Mouse (Mus musculus) urinary bladder, adult 2 months (tissue): ENCODE measurements around the gene Tpcn1. TPM values are rescaled to one million over a fixed set of nuclear protein-coding genes. Genes with fewer than 3 reads are reported as not detected.

Experiments
- DNase-seq: peaks from one replicate; pipeline ENCODE4 v3.0.0; 2022; ENCODE audit warnings: low spot score
- polyA plus RNA-seq: library from polyadenylated mRNA; depleted of rRNA; stranded (reverse); fragments of >200 nt; gene quantifications from 2 replicates; pipeline ENCODE4 v1.2.3, GENCODE M21; 2012

Tpcn1 gene
- polyA plus RNA-seq, 1 experiment, result 38.6 TPM

GRCm38 (mm10) chr5:120579211-120579897, 9.1 kb downstream of the Tpcn1 start:
- DNase-seq, result no peak

- no peak for DNase-seq
These were observed 9.9 kb downstream of the Tpcn1 start for GRCm38 (mm10) chr5:120578504-120579081.

GRCm38 (mm10) chr5:120577935-120578441, 10.5 kb downstream of the Tpcn1 start:
- DNase-seq, result no peak

- no peak for DNase-seq
These were observed 11.6 kb downstream of the Tpcn1 start for GRCm38 (mm10) chr5:120576781-120577301.

- no peak for DNase-seq
These were observed 13.9 kb downstream of the Tpcn1 start for GRCm38 (mm10) chr5:120574469-120575063.

DNA sequence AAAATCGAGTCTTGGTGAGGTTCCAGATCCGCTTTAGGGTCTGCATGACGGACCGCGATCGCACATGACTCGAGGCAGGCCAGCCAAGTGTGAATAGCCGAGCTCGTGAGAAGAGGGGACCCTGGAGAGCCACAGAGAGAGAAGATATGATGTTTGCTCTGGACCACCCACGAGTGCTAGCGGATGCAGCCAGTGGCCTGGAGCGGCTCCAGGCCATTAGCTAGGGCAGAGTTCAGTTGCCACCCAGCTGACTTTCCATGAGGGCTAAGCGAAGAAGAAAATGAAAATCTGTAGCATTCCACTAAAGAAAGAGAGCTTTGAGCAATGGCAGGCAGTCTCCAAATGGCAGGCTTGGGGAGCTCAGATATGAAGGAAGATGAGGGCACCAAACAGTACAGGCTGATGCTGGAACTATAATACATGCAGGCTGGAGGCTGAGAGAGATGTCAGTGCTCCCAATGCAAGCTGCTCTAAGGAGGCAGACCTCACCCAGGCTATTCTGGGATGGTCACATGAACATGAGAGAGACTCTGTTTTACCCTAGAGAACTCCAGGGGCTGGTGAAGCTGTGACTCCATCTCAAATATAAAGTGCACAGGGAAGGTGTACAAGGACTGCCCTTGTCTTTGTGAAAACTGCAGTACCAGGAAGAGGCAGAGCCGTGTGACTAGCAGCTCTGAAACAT, 17.3 kb downstream of the Tpcn1 start:
- DNase-seq, result no peak

GRCm38 (mm10) chr5:120570289-120570897, 18.1 kb downstream of the Tpcn1 start:
- DNase-seq, result no peak

DNA sequence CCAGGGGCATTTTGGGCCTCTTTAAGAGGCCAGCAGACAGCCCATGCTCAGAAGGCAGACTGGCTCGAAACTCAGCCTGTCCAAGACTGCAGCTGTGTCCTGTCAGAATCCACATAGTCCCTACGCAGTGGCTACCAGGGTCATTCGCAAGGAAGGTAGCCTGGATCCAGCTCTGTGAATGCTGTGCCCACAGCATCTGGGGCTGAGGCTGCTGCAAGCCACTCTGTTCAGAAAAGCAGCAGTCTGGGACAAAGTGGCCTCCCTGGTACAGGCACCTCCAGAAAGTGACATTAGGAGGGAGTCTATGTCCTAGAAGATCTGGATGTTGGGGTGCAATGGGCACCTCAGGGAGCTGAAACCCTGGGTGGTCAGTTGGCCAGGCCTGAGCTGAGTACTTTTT, 18.7 kb downstream of the Tpcn1 start:
- DNase-seq, result no peak

- DNase-seq, result no peak
These were observed 19.5 kb downstream of the Tpcn1 start for GRCm38 (mm10) chr5:120568964-120569363.

GRCm38 (mm10) chr5:120568336-120568768, 20.1 kb downstream of the Tpcn1 start:
- no peak for DNase-seq

GRCm38 (mm10) chr5:120567761-120568211, 20.7 kb downstream of the Tpcn1 start:
- no peak for DNase-seq

DNA sequence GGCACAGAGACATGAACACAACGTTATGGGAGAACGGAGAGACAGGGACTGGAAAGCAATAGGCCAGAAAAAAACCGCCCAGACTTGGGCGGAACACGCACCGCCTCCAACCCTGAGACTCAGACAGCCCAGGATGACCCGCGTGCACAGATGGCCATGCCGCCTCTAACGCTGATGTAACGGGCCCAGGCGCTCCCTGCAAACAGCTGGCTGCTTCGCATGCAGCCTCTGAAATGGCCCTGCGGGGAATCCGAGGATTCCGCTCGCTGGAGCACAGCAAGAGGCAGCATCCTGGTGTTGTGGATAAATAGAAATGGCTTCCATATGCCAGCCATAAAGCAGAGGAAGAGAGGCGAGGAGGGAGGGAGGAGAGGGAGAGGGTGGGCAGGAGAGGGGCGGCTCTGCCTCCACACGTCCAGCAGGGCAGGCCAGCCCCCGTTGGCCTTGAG, 21.2 kb downstream of the Tpcn1 start:
- no peak for DNase-seq

DNA sequence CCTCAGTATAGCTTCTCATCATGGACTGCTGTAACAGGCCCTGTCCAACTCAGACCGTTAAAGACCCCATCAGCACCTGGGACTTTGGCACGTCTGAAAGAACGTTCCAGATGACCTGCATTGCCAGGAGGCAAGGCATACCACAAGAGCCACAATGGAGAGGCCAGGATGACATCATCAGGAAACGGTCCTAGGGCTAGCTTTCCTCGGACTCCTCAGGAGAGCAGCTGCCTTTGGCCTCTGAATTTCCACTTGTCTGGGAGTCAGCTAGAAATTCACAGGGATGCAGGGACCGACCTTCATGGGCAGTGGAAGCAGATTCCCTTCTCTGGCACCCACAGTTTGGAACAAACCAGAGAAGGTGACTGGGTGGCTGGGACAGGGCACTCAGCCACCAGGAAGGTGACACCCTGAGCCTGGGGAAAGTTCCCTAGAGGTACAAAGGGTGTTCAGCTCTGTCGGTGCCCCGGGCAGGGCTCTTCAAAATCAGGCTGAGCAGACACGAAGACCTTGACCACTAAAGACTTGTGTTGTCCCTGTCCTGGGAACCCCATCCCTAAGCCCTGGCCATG, 21.7 kb downstream of the Tpcn1 start:
- no peak for DNase-seq

DNA sequence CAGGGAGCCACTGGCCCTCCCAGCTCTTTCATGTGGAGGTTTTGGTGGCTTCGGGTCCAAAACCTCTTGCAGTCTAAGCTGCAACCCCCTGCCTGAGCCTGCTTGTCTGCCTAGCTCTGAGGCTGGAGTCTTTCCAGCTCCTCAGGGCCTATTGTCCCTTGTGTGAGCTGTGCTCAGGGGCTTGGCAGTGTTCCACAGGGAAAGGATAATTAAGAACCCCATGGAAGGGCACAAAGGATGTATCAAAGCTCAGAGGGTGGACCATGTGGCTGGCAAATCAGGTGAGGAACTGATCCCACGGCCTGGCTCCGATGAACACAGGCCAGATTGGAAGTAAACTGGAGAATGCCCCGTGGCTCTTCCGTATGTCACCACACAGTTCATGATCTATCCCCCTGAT, 22.4 kb downstream of the Tpcn1 start:
- no peak for DNase-seq

DNA sequence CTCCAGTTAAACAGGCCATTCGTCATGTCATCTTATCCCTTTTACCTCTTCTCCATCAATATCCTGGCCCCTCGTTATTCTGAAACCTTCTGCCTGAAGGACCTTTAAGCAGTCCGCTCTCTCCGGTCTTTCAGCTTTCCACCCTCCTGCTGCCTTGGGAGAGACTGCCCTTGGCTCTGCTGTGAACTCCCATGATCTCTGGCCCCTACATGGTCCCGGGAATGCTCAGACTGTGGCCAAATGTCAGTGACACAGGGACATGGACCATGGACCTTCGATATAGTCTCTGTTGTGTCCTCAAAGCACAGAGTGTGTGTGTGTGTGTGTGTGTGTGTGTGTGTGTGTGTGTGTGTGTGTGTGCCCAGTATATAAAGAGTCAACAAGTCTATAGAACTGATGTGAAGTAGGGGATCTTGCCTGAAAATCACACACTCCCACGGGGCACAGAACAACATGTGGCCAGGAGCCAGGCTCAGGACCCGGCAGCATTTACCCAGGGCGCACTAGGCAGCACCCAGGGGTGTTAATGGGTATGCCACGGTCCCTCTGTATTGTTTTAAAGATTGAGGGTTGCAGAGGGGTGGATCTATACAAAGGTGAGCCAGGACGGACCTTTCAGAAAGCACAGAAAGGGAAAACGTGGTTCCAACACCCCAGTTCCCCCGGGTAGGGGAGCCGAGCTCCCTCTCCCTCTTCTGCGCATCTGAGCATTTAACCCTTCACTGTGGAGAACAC, 23.1 kb downstream of the Tpcn1 start:
- no peak for DNase-seq

- DNase-seq, result no peak
These were observed 24.6 kb downstream of the Tpcn1 start for GRCm38 (mm10) chr5:120563914-120564311.

DNA sequence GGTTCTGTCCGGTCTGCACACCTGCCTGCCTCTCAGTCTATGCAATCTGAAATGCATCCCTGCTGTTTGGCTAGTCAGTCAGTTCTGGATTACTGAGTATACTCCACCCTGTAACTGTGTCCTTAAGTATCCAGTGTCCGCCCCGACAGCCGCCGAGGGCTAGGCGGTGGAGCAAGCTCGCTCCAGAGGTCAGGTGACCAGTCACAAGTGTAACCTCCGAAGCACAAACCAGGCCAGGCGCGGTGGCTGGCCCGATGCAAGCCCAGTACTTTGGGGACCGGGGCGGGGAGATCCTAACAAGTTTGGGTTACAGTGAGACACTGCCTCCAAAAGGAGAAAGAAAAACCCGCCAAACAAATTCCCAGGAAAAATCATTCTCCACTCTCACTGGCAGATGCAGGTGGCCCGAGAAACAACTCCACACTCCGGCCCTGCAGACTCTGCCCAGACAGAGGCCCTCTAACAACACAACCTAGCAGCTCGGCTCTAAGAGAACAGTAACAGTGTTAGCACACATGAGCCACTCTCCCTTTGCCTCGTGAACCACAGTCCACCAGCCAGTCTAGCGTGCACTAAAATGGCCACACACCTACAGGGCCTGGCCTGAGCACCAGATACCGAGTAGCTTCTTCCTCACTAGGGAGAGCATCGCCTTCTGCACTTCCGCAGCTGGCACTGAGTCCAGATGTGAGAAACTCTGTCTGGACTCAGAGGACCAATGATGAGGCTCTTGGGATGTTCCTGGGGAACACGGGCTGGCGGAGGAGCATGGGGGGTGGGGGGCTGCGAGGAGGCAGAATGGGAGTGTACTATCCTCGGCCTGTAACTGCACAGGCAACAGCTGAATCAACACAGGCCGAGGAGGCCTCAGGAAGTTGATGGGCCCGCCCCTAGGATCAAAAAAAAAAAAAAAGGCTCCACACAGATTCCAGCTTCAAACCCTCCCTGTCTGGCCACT, 25.2 kb downstream of the Tpcn1 start:
- DNase-seq, result no peak

DNA sequence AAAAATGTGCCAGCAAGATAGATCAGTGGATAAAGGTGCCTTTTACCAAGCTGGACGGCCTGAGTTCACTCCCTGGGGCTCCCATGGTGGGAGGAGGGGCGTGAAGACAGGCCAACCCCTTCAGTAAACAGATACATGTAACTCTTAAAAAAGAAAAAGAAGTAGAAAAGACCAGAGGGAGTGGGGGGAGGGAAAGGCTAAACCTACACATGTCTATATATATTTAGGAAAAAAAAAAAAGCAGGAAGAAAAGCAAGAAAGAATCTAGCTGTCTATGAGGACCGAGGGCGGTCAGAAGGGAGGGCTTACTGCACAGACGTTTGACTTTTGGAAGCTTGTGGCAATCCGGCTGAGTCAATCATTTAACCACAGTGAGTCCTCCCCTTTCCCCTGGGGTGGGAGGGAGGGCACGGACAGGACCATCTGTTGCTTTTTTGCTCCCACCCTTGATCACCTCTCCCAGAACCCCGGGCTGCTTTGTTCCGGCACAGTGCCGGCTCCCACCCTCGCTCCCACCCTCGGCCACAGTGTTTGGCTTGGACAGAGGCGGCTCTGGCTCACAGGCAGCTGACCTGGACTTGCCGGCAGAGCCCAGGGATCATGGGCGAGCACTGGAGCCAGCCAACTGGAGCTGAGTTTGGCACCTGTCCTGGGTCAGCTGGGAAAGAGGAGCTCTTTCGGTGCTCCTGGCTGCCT, 27.7 kb downstream of the Tpcn1 start:
- no peak for DNase-seq

DNA sequence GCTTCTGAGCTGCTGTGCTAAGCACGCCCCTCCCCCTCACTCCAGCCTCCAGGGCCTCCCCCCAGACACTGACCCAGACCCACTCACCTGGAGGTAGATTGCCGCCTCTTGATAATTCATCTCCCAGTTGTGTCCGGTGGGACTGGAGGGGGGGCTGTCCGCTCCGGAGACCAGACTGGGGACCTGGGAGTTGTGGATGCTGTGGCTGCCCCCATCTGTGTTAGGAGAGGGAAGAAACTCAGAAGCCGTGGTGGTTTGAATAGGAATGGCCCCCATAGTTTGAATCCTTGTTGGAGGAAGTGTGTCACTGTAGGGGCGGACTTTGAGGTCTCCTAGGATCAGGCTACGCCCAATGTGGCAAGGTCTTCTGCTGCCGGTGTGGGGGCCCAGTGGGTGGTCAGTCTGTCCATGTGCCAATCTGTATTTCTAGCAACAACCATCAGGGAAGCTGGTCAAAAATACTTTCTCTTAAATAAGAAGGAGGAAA, 28.3 kb downstream of the Tpcn1 start:
- no peak for DNase-seq
